Mouse (Mus musculus): ENCODE data around the gene Gm3448.
A peak's percentile ranks its signal among the peaks of the same experiment; 100 is the strongest.
"Not testable (repeated sequence)": the region's sequence is repeated elsewhere in the genome, so short reads cannot be mapped to it uniquely, and the experiment has no call there.

The Gm3448 gene

DNA sequence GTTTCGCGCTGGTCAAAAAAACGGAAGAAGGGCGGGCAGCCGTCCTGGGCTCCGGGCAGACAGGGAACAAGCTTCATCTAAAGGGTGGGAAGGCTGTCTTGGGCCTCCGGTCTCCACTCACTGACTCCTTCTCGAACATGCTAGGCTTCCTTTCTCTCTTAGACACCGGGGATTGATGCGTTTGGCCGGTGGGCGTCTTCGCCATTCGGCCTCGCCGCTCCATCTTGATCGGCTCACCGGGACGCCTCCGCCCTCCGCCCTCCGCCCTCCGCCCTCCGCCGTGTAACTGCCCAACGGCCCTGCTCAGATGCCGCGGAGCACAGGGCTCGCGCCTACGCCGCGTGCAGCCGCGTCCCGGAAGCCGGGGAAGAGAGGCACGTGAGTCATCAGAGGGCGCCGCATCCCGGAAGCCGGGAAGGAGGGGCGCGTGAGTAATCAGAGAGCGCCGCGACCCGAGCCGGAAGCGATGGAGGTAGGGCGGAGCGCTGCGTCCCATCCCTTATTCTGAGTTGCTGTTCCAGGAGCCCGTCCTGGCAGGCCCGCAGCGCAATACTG is at the start of gene Gm3448, which contains the start of the genes Ermard and Tcte3:
Gene Gm3448 (minus strand): TSS at position 363 of the 555 bp plus-strand sequence.
Gene Ermard (plus strand): TSS at position 34 of the 555 bp plus-strand sequence.
Gene Tcte3 (minus strand): TSS at position 314 of the 555 bp plus-strand sequence.
- DNase-seq (ENCODE audit: low read depth, low spot score) = not testable (repeated sequence)

DNA sequence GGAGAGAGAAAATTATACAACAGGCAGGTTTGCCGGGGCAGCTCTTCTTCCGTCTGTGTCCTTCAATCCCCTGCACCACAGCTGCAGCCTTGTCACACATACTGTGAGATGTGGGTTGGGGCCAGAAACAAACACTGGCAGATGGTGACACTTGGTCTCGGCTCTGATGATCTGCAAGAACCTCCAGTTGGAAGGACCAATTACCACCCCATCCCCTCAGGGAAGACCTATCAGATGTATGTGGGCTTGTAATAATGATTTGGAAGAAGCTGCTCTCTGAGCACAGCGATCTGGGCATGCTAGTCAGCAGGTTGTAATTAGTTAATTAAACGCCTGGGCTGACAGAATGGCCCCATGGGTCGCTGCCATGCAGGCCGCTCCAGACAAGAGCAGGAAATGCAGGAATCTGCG is 47.3 kb upstream of the Gm3448 start:
- no peak for DNase-seq (ENCODE audit: low read depth, low spot score)

DNA sequence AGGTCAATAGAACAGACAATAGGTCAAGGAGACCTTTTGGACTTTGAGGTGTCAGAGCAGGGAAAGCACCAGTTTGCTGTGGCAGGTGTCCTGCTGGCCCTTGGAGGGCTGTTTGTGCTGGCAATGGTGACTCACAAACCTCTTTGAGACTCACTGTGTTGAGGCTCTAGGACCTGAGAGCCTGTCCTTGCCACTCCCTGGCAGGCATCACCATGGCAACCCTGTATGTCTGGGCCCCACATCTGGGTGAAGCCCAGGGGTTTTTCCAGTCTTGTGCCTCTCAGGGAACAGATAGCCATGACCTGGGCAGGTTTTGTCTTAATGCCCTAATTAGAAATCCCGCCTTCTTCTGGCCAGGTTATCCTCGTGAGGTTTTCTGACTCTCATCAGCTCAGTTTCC is 46.8 kb upstream of the Gm3448 start:
- DNase-seq (ENCODE audit: low read depth, low spot score) = no peak

DNA sequence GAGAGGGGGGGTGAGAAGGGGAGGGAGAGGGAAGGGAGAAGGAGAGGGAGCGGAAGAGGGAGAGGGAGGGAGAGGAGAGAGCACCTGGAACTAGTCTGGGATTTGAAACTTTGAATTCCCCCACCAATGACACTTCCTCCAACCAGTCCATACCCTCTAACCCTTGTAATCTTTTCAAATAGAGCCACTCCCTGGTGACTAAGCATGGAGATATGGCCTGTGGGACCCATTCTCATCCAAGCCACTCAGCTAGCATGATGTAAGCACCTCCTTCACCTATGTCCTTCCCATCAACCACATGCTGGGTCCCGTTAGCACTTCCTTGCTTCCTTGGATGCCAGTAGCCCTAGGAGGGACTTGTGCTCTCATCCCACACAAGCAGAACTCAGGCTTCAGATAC is 43.7 kb upstream of the Gm3448 start:
- DNase-seq (ENCODE audit: low read depth, low spot score) = no peak

DNA sequence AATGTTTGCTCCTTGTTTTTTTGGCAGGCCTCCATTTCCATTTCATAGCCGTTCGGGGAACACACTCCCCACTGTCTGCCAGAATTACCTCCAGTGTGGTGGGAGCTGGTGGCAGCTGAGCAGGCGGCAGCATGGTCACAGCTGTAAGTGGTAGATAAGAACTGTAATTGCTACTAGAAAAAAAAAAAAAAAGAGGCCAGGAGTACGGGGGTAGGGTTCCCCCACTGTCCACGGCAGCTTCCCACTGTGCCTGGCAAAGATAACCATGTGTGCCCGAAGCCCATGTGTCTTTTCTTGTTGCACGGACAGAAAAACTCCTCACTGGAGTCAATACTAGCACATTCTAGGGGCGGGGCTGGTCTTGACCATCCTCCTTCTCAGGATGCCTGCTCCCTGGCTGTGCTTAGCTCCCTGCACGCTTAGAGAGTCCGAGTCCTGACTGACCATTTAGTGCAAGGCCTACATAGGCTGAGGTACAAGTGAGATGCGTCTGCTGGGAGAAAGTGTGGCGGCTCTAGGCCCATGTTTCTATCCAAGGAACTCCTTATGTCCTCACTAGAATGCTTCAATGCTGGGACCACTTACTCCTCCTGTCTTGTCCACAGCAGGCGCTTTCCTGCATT is 43.0 kb upstream of the Gm3448 start:
- DNase-seq (ENCODE audit: low read depth, low spot score) = no peak

DNA sequence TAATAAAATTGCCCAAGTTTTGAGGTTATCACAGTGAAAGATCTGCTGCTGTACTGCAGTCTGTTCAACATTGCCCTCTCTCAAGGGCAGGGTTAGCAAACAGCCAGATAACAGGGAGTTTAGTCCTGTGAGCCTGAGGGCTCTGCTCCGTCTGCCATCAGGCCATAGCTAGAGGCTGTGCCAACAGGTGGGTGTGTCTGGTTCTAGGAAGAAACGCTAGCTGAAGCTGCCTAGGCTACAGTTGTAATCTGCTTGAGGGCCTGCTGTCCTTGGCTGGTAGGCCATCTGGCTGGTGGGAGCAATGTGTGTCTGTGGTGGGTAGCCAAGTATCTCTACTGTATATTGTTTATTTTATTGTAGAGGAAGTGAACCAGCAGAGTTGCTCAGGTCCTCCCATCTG is 36.2 kb upstream of the Gm3448 start:
- no peak for DNase-seq (ENCODE audit: low read depth, low spot score)

DNA sequence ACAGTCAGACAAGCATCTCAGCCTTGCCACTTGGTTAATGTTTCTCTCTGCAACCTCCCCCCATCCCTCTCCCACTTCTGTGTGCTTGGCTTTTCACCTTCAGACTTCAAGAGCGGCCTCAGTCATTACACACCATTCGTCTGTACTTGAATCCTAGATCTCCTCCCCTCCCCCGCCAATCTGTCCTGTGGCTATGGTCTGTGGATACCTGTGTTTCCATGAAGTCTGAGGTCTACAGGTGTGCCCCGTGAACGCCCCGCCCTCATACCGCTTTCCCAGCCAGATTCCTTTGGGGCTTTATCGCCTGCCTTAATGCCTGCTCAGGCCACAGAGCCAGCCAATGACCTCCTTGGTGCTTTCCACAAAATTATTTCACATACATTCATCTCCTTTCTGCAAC is 33.7 kb upstream of the Gm3448 start:
- no peak for DNase-seq (ENCODE audit: low read depth, low spot score)

DNA sequence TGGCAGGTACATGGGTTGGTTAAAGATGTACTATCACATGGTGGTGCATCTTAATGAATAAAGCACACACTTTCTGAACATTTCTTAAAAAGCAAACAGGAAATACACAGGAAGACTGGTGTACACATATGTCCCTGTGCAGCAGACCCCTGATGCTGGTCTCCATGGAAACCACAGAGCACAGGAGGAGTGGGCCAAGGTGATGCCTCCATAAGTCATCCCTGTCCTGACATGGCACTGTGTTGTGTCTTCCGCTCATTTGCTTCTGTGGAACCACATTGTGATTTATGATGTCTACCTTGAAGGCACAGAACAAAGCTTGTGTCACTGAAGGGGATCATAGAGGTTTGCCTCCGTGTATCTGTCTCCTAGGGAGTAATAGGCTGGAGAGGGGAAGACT is 30.9 kb upstream of the Gm3448 start:
- DNase-seq (ENCODE audit: low read depth, low spot score) = no peak

DNA sequence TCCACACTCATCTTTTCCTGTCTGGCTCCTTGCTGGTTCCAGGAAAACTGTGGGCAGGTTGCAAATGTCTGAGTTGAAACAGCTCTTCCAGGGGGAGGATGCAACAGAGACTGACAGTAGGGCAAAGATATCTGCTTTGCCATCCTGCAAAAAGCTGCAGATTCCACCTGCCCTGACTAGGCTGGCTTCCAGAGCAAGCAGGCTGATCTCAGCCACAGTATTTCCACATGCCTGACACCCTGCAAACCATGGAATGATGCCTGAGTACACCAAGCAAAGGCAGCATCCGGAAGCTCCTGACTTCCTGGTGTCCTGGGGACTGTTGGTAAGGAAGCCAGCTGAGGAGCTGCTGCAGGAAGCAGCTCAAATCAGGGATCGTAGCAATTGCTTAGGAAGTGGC is 27.8 kb upstream of the Gm3448 start:
- no peak for DNase-seq (ENCODE audit: low read depth, low spot score)

DNA sequence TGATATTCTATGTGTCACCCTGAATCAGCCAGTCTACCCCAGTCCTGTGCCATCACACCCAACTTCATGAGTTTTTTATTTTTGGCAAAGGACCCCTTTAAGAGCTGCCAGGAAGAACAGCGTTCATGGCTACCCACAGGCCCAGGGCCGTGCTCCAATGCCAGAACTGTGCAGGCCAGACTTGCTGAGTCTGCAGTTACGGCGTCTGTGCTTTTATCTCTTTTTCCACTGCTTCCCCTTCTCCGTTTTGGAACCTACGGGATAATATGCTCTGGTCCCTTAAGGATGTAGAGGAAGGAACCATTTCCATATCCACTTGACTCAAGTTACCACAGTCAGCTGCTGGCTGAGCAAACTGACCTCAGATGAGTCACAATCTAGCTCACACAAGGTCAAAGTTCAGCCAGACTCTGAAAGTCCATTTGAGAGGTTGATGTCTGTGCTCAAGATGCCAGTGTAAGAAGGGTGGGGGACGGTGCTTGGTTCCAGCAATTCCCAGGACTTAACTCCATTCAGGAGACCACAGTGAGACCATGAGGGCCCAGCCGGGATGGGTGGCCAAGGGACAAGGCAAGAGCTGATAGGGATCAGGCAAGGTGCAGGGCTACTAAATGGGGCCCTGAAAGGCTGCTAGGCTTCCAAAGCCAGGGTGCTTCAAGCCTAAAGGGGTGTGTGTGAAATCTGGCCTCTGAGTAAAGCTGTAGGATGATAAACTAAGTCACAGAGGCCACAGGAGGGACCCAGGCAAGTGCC is 26.9 kb upstream of the Gm3448 start:
- no peak for DNase-seq (ENCODE audit: low read depth, low spot score)

DNA sequence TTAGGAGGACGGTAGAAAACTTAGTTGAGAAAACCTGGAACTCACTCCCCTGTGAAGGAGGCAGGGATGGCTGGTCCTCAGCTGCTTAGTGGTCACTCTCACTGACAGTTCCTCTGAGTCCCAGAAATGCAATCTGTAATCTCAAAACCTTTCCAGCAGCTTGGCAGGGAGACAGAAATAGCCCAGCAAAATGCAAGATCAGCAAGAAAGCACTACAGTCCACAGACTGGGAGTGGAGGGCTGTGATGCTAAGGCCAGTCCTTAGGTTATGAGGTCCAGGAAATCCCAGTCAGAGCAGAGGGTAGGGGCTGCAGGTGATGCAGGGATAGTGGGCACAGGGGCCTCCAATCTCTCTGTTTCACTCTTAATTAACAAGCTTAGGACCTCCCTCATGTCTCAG is 25.6 kb upstream of the Gm3448 start:
- no peak for DNase-seq (ENCODE audit: low read depth, low spot score)

DNA sequence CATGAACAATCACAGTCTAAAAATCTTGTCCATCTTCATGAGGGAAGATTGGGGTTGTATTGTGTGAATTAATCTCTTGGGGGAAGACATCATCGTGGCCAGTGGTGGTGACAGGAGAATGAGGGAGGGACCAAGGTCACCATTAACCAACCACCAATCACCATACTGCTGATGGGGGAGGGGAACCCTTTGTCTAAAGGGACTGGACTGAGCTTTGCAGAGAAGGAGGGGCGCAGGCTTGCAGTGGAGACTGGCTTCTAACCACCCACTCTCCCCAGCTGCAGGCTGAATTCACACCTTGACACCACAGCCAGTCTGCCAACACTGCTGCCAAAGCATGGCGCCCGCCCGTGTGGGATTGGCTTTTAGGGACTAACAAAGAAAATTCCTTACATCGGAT is 24.7 kb upstream of the Gm3448 start:
- DNase-seq (ENCODE audit: low read depth, low spot score) = no peak

DNA sequence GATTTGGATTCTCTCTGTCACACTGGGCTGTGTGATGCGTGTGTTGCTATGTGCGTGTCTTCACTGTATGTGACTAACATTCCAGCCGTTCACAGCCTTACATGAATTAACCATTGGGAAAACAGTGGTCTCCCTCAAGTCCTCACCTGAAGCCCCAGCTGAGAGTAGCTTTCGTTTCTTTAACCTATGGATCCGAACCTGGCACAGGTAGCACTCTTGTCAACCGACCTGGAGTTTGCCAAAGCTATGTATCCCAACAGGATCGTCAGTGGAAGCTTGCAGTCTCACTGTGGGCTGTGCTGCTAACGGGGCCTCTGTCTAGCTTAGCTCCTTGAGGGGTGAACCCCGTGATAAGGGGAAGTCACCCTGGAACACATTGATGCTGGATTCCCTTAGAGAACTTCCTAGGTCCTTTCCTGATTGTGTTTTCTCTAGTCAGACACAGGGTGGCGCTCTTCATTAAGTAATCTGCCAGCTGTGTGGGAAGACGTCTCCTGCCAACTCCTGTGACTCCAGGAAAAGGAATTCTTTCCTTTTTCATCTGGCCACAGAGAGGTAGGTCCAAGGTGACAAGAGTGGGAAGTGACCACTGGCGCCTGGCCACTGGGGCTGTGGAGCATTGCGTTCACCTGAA is 24.2 kb upstream of the Gm3448 start:
- DNase-seq (ENCODE audit: low read depth, low spot score) = peak; percentile 74

DNA sequence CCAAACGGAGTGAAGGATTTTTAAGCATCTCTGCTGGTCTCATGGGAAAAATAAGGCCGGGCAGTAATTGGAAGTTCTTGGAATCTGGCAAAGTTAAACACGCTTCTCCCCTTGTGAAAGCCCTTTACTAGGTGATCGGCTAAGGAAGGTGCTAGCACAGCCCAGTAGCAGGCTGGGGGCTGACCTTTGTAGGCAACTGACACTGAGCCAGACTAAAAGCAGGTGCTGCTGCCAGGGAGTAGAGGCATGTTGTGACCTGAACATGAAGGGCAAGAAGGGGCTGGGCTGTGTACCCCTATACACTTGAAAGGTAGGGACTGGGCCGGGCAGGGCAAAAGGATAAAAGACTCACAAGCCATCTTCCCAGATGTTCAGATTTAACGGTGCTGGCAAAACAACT is 19.0 kb upstream of the Gm3448 start:
- DNase-seq (ENCODE audit: low read depth, low spot score) = no peak

DNA sequence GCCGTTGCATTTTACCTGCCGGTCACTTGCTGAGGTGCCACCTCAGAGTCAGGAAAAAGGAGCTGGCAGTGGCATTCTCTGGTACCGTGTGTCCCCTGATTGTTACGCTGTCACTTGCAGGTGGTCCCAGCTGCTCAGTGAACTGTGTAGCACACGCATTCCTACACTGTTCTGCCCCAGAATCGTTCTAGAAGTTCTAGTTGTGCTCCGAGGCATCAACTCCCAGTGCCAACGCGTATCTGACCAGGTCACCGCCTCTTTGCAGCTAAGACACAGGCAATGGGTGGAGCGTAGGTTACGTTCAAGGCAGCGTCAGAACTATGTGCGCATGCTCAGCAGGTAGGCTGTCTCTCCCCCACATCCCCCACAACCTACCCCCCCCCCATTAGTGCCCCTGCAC is 18.3 kb upstream of the Gm3448 start:
- no peak for DNase-seq (ENCODE audit: low read depth, low spot score)

DNA sequence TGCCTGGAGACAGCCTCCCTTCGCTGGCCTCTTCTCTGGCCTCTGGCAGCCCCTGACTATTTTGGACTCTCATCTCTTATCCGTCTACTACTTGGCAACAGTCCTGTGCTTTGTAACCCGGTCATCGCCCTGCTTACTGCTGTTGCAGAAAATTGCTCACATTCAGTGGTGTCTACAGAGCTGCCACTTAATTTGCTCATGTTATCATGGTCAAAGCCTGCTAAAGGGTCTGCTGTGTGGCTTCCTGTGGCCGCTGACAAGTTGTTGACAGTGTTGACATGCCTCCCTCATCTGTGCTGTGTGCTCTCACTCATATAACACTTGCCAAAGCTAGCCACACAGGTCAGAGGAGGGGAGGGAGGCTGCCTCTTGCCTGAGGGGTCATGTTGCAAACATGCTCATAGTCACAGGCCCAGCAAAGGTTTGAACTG is 16.8 kb upstream of the Gm3448 start:
- DNase-seq (ENCODE audit: low read depth, low spot score) = no peak

DNA sequence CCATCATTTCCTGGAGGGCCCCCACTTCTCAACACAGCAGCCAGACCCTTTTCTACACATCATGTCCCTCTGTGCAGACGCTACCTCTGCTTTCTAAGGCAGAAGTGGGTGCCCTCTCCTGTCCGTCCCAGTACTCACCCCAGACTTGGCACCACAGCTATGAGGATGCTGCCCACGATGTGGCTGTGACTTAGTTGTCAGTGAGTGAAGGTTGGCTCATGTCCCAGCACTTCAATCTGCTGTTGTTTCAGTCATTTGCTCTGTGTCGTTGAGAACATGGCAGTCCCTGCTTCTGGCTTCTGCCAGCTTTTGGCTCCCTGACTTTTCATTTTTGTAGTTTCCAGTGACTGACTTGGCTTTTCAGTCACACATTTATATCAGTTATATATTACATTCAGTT is 14.6 kb upstream of the Gm3448 start:
- DNase-seq (ENCODE audit: low read depth, low spot score) = no peak

DNA sequence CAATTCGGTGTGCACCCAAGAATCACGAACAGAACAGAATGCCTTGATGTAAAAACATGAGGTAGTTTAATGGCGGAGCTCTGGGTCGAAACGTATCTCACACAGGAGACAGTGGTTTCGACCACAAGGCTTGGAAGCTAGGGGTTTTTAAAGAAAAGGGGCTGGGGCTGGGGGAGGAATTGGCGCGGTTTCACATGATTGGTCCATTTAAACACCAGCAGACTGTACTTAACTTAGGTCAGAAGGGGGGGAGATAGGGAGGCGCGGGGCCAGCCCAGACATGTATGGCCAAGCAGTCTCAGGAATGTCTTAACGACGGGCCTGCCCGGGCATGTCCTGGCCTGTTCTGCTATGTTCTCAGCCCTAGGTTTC is 12.5 kb upstream of the Gm3448 start:
- DNase-seq (ENCODE audit: low read depth, low spot score) = not testable (repeated sequence)

DNA sequence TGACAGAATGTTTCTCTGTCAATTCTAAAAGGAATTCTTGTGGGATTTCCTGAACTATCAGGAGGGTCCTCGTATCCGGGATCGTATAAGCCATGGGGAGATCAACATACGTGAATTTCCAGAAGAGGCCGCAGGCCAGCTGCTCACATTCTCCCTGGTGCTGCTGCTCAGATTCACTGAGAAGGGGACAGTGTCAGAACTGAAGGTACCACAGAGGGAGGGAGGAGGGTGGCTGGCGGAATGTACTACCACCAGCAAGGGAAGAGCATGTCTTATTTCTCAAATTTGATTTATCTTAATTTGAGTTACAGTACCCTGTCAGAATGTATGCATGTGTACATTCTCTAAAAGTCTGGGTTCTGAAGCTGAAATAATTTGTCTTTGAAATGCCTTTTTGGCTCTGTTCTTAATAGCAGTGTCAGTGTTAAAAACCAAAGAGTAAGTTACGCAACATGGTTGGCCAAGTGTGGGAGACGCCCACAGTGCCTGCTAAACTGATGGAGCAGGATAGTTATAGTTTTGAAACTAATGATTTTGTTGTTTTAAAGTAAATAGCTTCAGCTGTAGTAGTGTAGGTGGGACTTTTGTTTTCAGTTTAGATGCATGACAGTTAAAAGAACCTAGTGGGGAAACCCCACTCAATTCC is 12.0 kb upstream of the Gm3448 start:
- not testable (repeated sequence) for DNase-seq (ENCODE audit: low read depth, low spot score)

DNA sequence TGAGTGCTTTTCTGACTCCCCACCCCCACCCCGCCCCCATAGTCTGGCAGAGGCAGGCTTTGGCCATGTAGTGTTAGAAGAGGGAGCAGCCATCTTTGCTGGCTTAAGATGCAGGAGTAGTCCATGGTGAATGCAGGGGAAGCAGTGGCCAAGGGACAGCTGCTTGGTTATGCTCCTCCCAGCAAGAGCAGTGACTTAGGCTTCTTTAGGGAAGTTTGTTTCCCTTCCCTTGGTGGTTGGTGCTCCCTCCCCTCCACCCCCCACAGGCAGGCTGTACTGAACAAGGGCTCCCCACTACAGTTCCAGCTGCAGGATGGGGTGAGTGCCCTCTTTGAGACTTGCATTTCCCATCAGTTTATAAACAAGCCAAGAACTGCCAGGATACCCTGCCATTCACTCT is 11.4 kb upstream of the Gm3448 start:
- DNase-seq (ENCODE audit: low read depth, low spot score) = not testable (repeated sequence)

DNA sequence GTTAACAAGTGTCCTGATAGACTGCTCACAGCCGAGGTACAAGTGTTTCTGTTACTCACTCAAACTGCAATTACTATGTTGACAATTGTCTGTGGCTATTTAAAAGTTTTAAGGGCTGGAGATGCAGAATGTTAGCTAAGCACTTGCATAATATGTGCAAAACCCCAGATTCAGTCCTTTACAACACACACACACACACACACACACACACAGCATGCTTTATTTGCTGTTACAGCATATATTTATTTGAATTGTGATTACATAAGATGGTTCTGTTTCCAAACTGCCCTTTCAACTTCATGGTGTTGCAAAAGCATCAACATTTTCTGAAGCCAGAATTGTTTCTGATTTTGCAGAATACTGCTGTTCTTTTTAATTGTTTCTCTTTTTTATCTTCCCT is 9.0 kb upstream of the Gm3448 start:
- DNase-seq (ENCODE audit: low read depth, low spot score) = not testable (repeated sequence)

DNA sequence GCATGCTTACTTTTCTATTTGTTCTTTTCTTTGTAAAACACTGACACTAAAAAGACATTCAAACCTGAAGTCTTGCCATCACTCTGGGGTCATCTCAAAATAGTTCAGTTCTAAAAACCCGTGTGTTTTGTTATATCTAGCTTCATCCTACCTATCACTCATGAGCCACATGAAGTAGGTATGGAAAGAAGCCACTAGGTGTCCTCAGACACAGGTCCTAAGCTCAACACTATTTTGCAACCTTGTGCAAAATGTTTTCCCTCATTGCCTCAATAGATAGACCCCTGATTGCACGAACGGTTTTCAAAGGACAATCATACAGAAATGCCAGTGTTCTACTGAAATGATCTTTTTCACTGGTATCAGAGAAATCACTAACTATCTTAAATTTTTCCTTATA is 882 bp downstream of the Gm3448 start:
- not testable (repeated sequence) for DNase-seq (ENCODE audit: low read depth, low spot score)

Measured in retina, postnatal 7 days (tissue).